Mouse (Mus musculus): ENCODE measurements around the gene H2-Q10. TPM values are rescaled to one million over a fixed set of nuclear protein-coding genes. Genes with fewer than 3 reads are reported as not detected.
"Not testable (repeated sequence)": the region's sequence is repeated elsewhere in the genome, so short reads cannot be mapped to it uniquely, and the experiment has no call there.

H2-Q10 gene
- polyA plus RNA-seq, 1 experiment from 2014 or later: 0.17 TPM

- H3K4me3 ChIP-seq; H3K9ac ChIP-seq; ATAC-seq (ENCODE audit: insufficient number of reproducible peaks, insufficient read depth, low FRiP score, low TSS enrichment); H3K4me2 ChIP-seq (replicated peaks); H3K4me1 ChIP-seq; H3K27ac ChIP-seq; H3K9me3 ChIP-seq; H3K36me3 ChIP-seq: not testable (repeated sequence)
- 7% methylated on average over 8 of the region's 8 CpGs for WGBS
- peaks cover 24% of the 10 kb centered on the region for H3K27me3 ChIP-seq
Observed at GRCm38 (mm10) chr17:35465651-35466050, 4.2 kb upstream of the H2-Q10 start.

- not testable (repeated sequence) for H3K4me3 ChIP-seq; H3K27ac ChIP-seq; H3K9me3 ChIP-seq; H3K36me3 ChIP-seq; ATAC-seq (ENCODE audit: insufficient number of reproducible peaks, insufficient read depth, low FRiP score, low TSS enrichment); H3K4me2 ChIP-seq (replicated peaks); H3K4me1 ChIP-seq; H3K9ac ChIP-seq
- WGBS: 61% methylated on average over 3 of the region's 3 CpGs
- H3K27me3 ChIP-seq: peaks cover 30% of the 10 kb centered on the region
Observed at GRCm38 (mm10) chr17:35468936-35469335, 953 bp upstream of the H2-Q10 start.

- 2% methylated on average over 9 of the region's 9 CpGs for WGBS
- no peak overlapping the region for H3K4me2 ChIP-seq (replicated peaks)
- H3K27me3 ChIP-seq: no peaks in the 10 kb centered on the region; the same call in 1 of the 2 replicates
- no peak overlapping the region for H3K9ac ChIP-seq
- H3K4me3 ChIP-seq: no peak overlapping the region
- no peaks in the 10 kb centered on the region for H3K4me1 ChIP-seq
- no peaks in the 10 kb centered on the region for H3K9me3 ChIP-seq
- H3K27ac ChIP-seq: no peak overlapping the region
- no peak for ATAC-seq (ENCODE audit: insufficient number of reproducible peaks, insufficient read depth, low FRiP score, low TSS enrichment)
- H3K36me3 ChIP-seq: no peaks in the 10 kb centered on the region
Observed at GRCm38 (mm10) chr17:35484066-35484465, 14.2 kb downstream of the H2-Q10 start.

GRCm38 (mm10) chr17:35485702-35486101 is 15.8 kb downstream of the H2-Q10 start:
- no peak overlapping the region for H3K27ac ChIP-seq
- no peak overlapping the region for H3K4me2 ChIP-seq (replicated peaks)
- H3K36me3 ChIP-seq: no peaks in the 10 kb centered on the region
- 31% methylated on average over 4 of the region's 4 CpGs for WGBS
- H3K27me3 ChIP-seq: no peaks in the 10 kb centered on the region; the same call in 1 of the 2 replicates
- no peak for ATAC-seq (ENCODE audit: insufficient number of reproducible peaks, insufficient read depth, low FRiP score, low TSS enrichment)
- H3K4me3 ChIP-seq: no peak overlapping the region
- no peak overlapping the region for H3K9ac ChIP-seq
- H3K4me1 ChIP-seq: no peaks in the 10 kb centered on the region
- no peaks in the 10 kb centered on the region for H3K9me3 ChIP-seq

GRCm38 (mm10) chr17:35486726-35487125 is 16.8 kb downstream of the H2-Q10 start:
- no peaks in the 10 kb centered on the region for H3K9me3 ChIP-seq
- no peaks in the 10 kb centered on the region for H3K4me1 ChIP-seq
- 45% methylated on average over 10 of the region's 10 CpGs for WGBS
- H3K27ac ChIP-seq: no peak overlapping the region
- H3K36me3 ChIP-seq: no peaks in the 10 kb centered on the region
- no peaks in the 10 kb centered on the region; the same call in 1 of the 2 replicates for H3K27me3 ChIP-seq
- no peak overlapping the region for H3K4me2 ChIP-seq (replicated peaks)
- ATAC-seq (ENCODE audit: insufficient number of reproducible peaks, insufficient read depth, low FRiP score, low TSS enrichment): no peak
- no peak overlapping the region for H3K4me3 ChIP-seq
- H3K9ac ChIP-seq: no peak overlapping the region

- Histone ChIP-seq H3K36me3 (no peaks in the 10 kb centered on the region), H3K4me1 (no peaks in the 10 kb centered on the region), H3K4me3 (no peak overlapping the region), H3K27ac (no peak overlapping the region), H3K9me3 (no peaks in the 10 kb centered on the region), H3K27me3 (no peaks in the 10 kb centered on the region; the same call in 1 of the 2 replicates), H3K4me2 (replicated peaks) (no peak overlapping the region), H3K9ac (no peak overlapping the region)
- no peak for ATAC-seq (ENCODE audit: insufficient number of reproducible peaks, insufficient read depth, low FRiP score, low TSS enrichment)
- 90% methylated on average over 2 of the region's 2 CpGs for WGBS
Observed at GRCm38 (mm10) chr17:35488041-35488440, 18.2 kb downstream of the H2-Q10 start.

- no peaks in the 10 kb centered on the region for H3K4me1 ChIP-seq
- 57% methylated on average over 5 of the region's 5 CpGs for WGBS
- H3K9me3 ChIP-seq: no peaks in the 10 kb centered on the region
- H3K9ac ChIP-seq: no peak overlapping the region
- H3K27ac ChIP-seq: no peak overlapping the region
- H3K27me3 ChIP-seq: no peaks in the 10 kb centered on the region
- H3K4me2 ChIP-seq (replicated peaks): no peak overlapping the region
- no peak for ATAC-seq (ENCODE audit: insufficient number of reproducible peaks, insufficient read depth, low FRiP score, low TSS enrichment)
- no peak overlapping the region for H3K4me3 ChIP-seq
- no peaks in the 10 kb centered on the region for H3K36me3 ChIP-seq
Observed at GRCm38 (mm10) chr17:35490320-35490719, 20.4 kb downstream of the H2-Q10 start.

- ATAC-seq (ENCODE audit: insufficient number of reproducible peaks, insufficient read depth, low FRiP score, low TSS enrichment): no peak
- no peaks in the 10 kb centered on the region for H3K27me3 ChIP-seq
- no peaks in the 10 kb centered on the region for H3K9me3 ChIP-seq
- peaks cover 5% of the 10 kb centered on the region; the same call in 1 of the 2 replicates for H3K4me1 ChIP-seq
- H3K4me2 ChIP-seq (replicated peaks): no peak overlapping the region
- H3K27ac ChIP-seq: no peak overlapping the region
- no peak overlapping the region for H3K4me3 ChIP-seq
- no peaks in the 10 kb centered on the region for H3K36me3 ChIP-seq
- H3K9ac ChIP-seq: no peak overlapping the region
- WGBS: 93% methylated on average over 7 of the region's 7 CpGs
Observed at GRCm38 (mm10) chr17:35497124-35497523, 27.2 kb downstream of the H2-Q10 start.

GRCm38 (mm10) chr17:35502226-35502625 is 32.3 kb downstream of the H2-Q10 start:
- Histone ChIP-seq H3K9ac (no peak overlapping the region), H3K4me1 (peaks cover 12% of the 10 kb centered on the region), H3K9me3 (no peaks in the 10 kb centered on the region), H3K27me3 (peaks cover 33% of the 10 kb centered on the region), H3K4me2 (replicated peaks) (no peak overlapping the region), H3K27ac (peak overlapping the region; percentile 68), H3K36me3 (no peaks in the 10 kb centered on the region), H3K4me3 (no peak overlapping the region)
- 3% methylated on average over 6 of the region's 6 CpGs for WGBS
- no peak; the same call in 1 of the 2 replicates for ATAC-seq (ENCODE audit: insufficient number of reproducible peaks, insufficient read depth, low FRiP score, low TSS enrichment)

- WGBS: 56% methylated on average over 5 of the region's 5 CpGs
Observed at GRCm38 (mm10) chr17:35502762-35503161, 32.9 kb downstream of the H2-Q10 start.

GRCm38 (mm10) chr17:35503849-35504248 is 34.0 kb downstream of the H2-Q10 start:
- H3K36me3 ChIP-seq: no peaks in the 10 kb centered on the region
- H3K4me2 ChIP-seq (replicated peaks): no peak overlapping the region
- no peak for ATAC-seq (ENCODE audit: insufficient number of reproducible peaks, insufficient read depth, low FRiP score, low TSS enrichment)
- H3K9me3 ChIP-seq: no peaks in the 10 kb centered on the region
- peaks cover 42% of the 10 kb centered on the region for H3K27me3 ChIP-seq
- H3K4me3 ChIP-seq: no peak overlapping the region
- H3K27ac ChIP-seq: no peak overlapping the region
- 19% methylated on average over 5 of the region's 5 CpGs for WGBS
- no peak overlapping the region for H3K9ac ChIP-seq
- peaks cover 12% of the 10 kb centered on the region for H3K4me1 ChIP-seq

More at GRCm38 (mm10) chr17:35502762-35503161, 32.9 kb downstream of the H2-Q10 start:
- Histone ChIP-seq H3K4me2 (replicated peaks) (no peak overlapping the region), H3K36me3 (no peaks in the 10 kb centered on the region), H3K9me3 (no peaks in the 10 kb centered on the region), H3K9ac (no peak overlapping the region), H3K27me3 (peaks cover 38% of the 10 kb centered on the region), H3K4me3 (no peak overlapping the region), H3K27ac (peak overlapping the region; percentile 68), H3K4me1 (peaks cover 12% of the 10 kb centered on the region)
- no peak for ATAC-seq (ENCODE audit: insufficient number of reproducible peaks, insufficient read depth, low FRiP score, low TSS enrichment)

- ATAC-seq (ENCODE audit: insufficient number of reproducible peaks, insufficient read depth, low FRiP score, low TSS enrichment): no peak
- Histone ChIP-seq H3K27me3 (peaks cover 50% of the 10 kb centered on the region), H3K4me3 (no peak overlapping the region), H3K9me3 (no peaks in the 10 kb centered on the region), H3K36me3 (no peaks in the 10 kb centered on the region), H3K4me2 (replicated peaks) (no peak overlapping the region), H3K27ac (no peak overlapping the region), H3K9ac (no peak overlapping the region), H3K4me1 (peaks cover 15% of the 10 kb centered on the region)
- 25% methylated on average over 8 of the region's 8 CpGs for WGBS
Observed at GRCm38 (mm10) chr17:35504628-35505481, 35.0 kb downstream of the H2-Q10 start.
